Mouse (Mus musculus) neural tube, embryonic 10.5 days (tissue): ENCODE results near the gene Jam2.

Source experiments
- DNase-seq: peaks from one replicate; pipeline ENCODE4 v3.0.0-alpha.2; 2017; ENCODE audit warnings: low spot score; ENCODE audit errors: extremely low spot score

The Jam2 gene

GRCm38 (mm10) chr16:84779718-84780117 lies 5.8 kb downstream of the Jam2 start:
- DNase-seq: no peak

- DNase-seq: no peak
These were observed 9.4 kb downstream of the Jam2 start for GRCm38 (mm10) chr16:84783279-84783678.

GRCm38 (mm10) chr16:84784966-84785365 lies 11.0 kb downstream of the Jam2 start:
- no peak for DNase-seq

- no peak for DNase-seq
These were observed 16.8 kb downstream of the Jam2 start for GRCm38 (mm10) chr16:84790595-84791165.

GRCm38 (mm10) chr16:84793401-84793800 lies 19.5 kb downstream of the Jam2 start:
- DNase-seq: no peak

GRCm38 (mm10) chr16:84795337-84795736 lies 21.4 kb downstream of the Jam2 start:
- DNase-seq: no peak

- no peak for DNase-seq
These were observed 22.8 kb downstream of the Jam2 start for GRCm38 (mm10) chr16:84796678-84797077.

GRCm38 (mm10) chr16:84800038-84800437 lies 26.1 kb downstream of the Jam2 start:
- no peak for DNase-seq

- DNase-seq: no peak
These were observed 28.3 kb downstream of the Jam2 start for GRCm38 (mm10) chr16:84802217-84802616.

- no peak for DNase-seq
These were observed 30.9 kb downstream of the Jam2 start for GRCm38 (mm10) chr16:84804866-84805265.

- no peak for DNase-seq
These were observed 32.3 kb downstream of the Jam2 start for GRCm38 (mm10) chr16:84806175-84806574.

- no peak for DNase-seq
These were observed 34.0 kb downstream of the Jam2 start for GRCm38 (mm10) chr16:84807874-84808273.

- no peak for DNase-seq
These were observed 36.3 kb downstream of the Jam2 start for GRCm38 (mm10) chr16:84810254-84810653.

GRCm38 (mm10) chr16:84813852-84814251 lies 39.9 kb downstream of the Jam2 start:
- DNase-seq: no peak

- no peak for DNase-seq
These were observed 40.6 kb downstream of the Jam2 start for GRCm38 (mm10) chr16:84814511-84814910.

GRCm38 (mm10) chr16:84817423-84817822 lies 43.5 kb downstream of the Jam2 start:
- no peak for DNase-seq

- no peak for DNase-seq
These were observed 51.1 kb downstream of the Jam2 start for GRCm38 (mm10) chr16:84825009-84825408.

GRCm38 (mm10) chr16:84831696-84832095 lies 57.8 kb downstream of the Jam2 start:
- DNase-seq: no peak

- no peak for DNase-seq
These were observed 58.8 kb downstream of the Jam2 start for GRCm38 (mm10) chr16:84832736-84833135.

- DNase-seq: no peak
These were observed 60.4 kb downstream of the Jam2 start for GRCm38 (mm10) chr16:84834344-84834743.

GRCm38 (mm10) chr16:84834745-84835440 lies 61.0 kb downstream of the Jam2 start, which contains the start of gene Gabpa:
Gabpa (plus strand) TSS chr16:84834925.
- DNase-seq: peak; percentile 90

GRCm38 (mm10) chr16:84835441-84835822 lies 61.5 kb downstream of the Jam2 start, which contains the start of gene Atp5j:
Atp5j (minus strand) TSS chr16:84835625.
- peak; percentile 81 for DNase-seq
